Mouse (Mus musculus): ENCODE measurements around the gene Ppp1r15a.
A peak's percentile ranks its signal among the peaks of the same experiment; 100 is the strongest.

- TF ChIP-seq CTCF (IDR thresholded peaks at IDR 0.05; ENCODE audit: borderline replicate concordance, extremely low read depth, insufficient read depth, insufficient read length) (peak; percentile 77), POLR2A (IDR thresholded peaks at IDR 0.05; ENCODE audit: borderline replicate concordance, extremely low read depth, insufficient read depth, insufficient read length, poor library complexity, severe bottlenecking) (no peak)
Observed at GRCm38 (mm10) chr7:45477003-45477402, 49.1 kb downstream of the Ppp1r15a start.

Measured in brain, embryonic 14.5 days (tissue).